Mouse (Mus musculus): Measurements from ENCODE around the gene Taok2.
A peak's percentile ranks its signal among the peaks of the same experiment; 100 is the strongest.

Taok2 gene

DNA sequence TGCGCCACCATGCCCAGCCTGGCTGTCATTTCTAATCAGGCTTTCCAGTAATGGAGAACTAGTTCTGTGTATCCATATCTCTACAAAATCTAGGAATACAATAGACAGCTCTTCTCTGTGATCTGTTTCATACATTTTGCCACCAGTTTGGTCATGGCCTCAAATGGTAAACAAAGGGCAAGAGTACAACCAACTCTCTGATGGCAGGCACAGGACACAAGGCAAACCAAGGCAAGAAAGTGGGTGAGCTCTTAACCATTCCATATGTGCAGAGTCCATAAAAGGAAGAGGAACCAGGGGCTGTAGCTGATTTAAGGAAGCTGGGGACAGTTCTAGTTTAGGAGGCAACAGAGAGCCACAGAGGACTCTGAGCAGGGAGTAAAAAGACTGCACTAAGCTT is 7.3 kb downstream of the Taok2 start:
- no peak for DNase-seq (ENCODE audit: low read depth in 1 of 2, low spot score in 2 of 2)

GRCm38 (mm10) chr7:126870520-126870891 is 14.0 kb downstream of the Taok2 start:
- DNase-seq (ENCODE audit: low read depth in 1 of 2, low spot score in 2 of 2): no peak

- no peak for DNase-seq (ENCODE audit: low read depth in 1 of 2, low spot score in 2 of 2)
Observed at GRCm38 (mm10) chr7:126869780-126870519, 14.6 kb downstream of the Taok2 start.

DNA sequence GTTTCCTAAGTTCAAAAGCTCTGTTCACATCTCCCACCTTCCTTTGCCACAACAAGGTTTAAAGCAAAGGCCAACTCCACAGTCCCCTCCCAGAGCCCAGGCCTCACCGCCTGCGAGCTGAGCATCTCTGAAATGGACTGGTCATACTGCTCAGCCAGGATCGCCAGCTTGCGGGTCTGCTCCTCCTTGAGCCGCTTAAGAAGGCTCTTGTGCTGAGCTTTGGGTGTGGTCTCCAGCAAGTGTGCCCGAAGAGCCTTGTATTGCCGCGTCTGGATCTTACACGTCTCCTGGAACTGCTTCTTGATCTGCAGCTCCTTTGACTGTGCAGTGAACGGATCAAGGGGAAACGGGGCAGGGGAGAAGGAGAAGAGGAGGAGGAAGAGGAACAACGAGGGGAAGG is 16.5 kb downstream of the Taok2 start:
- no peak for DNase-seq (ENCODE audit: low read depth in 1 of 2, low spot score in 2 of 2)

DNA sequence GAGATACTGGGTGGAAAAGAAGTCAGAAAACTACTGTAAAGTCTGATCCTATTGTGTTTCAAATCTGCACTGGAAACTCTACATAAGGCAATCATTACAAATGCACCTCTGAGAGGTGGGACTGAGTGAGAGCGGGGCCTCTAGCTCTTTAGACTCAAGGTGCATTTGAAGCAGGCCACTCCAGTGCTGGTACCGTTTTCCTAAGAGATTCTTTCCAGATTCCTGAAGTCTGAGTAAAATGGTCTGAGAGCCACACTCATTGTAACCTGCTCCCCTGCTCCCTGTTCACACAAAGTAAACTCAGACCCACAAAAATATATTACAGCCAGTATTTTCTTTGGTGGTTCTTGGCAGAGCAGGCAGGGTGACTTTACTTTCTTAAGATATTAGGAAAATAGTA is 17.0 kb downstream of the Taok2 start:
- no peak for DNase-seq (ENCODE audit: low read depth in 1 of 2, low spot score in 2 of 2)

GRCm38 (mm10) chr7:126863791-126864190 is 20.7 kb downstream of the Taok2 start:
- DNase-seq (ENCODE audit: low read depth in 1 of 2, low spot score in 2 of 2): no peak

DNA sequence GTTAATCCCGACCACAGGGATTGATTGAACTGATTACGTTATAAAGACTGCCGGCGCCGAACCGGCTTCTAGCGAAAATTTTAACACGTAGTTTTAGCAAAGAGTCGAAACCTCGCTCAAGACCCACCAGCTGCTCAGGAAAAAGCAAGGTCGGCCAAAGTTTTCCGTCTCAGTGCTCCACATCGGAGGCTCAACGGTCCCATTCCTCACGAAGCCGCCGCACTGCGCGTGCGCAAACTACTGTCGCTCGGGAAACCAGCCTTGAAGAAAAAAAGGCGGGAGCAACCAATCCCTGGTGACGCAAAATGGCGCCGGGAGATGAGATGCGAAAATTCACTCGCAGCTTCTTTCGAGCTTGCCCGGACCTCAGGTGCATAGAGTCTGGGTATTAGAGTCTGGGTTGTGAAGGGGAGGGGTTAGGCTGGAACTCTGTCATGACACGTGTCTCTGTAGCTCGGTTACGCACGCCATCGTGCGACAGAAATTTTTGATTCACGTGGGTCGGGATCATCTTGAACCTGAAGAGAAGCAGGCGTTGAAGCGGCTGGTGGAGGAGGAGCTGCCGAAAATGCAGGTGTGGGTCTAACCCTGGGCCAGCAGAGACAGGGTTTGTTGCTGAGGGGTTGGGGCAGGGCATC is 22.2 kb downstream of the Taok2 start, which contains the start of gene Ino80e:
Gene Ino80e, minus strand, starts transcription at position 231 of the 638 bp plus-strand sequence.
- peak; percentile 74 to 83 for DNase-seq (ENCODE audit: low read depth in 1 of 2, low spot score in 2 of 2)

DNA sequence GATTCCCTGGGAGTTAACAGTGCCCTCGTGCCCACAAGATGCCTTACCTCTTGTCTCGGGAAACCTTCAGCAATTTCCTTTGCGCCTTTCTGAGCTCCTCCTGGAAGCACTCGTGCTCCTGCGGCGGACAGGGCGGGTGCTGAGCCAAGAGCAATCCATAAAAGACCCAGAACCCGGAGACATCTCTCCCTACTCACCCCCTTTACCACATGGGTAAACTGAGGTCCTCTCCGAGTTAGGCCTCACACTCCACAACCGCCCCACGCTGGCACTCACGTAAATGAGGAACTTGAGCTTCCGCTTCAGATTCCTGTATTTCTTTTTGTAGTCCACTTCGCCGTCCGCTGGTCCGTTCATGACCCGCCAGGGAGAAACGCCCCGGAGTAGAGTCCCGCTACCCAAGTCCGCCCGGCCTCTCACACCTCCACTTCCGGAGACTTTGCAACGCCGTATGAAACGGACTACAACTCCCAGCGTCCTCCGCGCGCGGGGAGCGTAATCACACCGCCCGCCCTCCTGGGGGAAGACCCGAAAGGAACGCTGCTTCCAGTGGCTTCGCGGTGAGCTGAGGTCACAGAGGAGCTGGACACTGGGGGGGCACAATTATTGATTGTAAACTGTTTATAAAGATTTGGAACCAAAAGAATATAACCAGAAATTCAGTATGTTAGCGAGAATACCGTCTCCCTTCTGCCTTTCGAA is 22.9 kb downstream of the Taok2 start, which contains the start of gene Hirip3:
Gene Hirip3, plus strand, starts transcription at position 544 of the 702 bp plus-strand sequence.
- DNase-seq (ENCODE audit: low read depth in 1 of 2, low spot score in 2 of 2): peak; percentile 86 to 89

GRCm38 (mm10) chr7:126860987-126861386 is 23.5 kb downstream of the Taok2 start:
- DNase-seq (ENCODE audit: low read depth in 1 of 2, low spot score in 2 of 2): no peak

- no peak for DNase-seq (ENCODE audit: low read depth in 1 of 2, low spot score in 2 of 2)
Observed at GRCm38 (mm10) chr7:126856741-126857420, 27.6 kb downstream of the Taok2 start.

GRCm38 (mm10) chr7:126855641-126856040 is 28.9 kb downstream of the Taok2 start:
- no peak for DNase-seq (ENCODE audit: low read depth in 1 of 2, low spot score in 2 of 2)

GRCm38 (mm10) chr7:126853454-126853853 is 31.0 kb downstream of the Taok2 start:
- DNase-seq (ENCODE audit: low read depth in 1 of 2, low spot score in 2 of 2): no peak

GRCm38 (mm10) chr7:126851192-126851591 is 33.3 kb downstream of the Taok2 start:
- DNase-seq (ENCODE audit: low read depth in 1 of 2, low spot score in 2 of 2): no peak

- DNase-seq (ENCODE audit: low read depth in 1 of 2, low spot score in 2 of 2): no peak
Observed at GRCm38 (mm10) chr7:126850161-126850560, 34.3 kb downstream of the Taok2 start.

- DNase-seq (ENCODE audit: low read depth in 1 of 2, low spot score in 2 of 2): no peak
Observed at GRCm38 (mm10) chr7:126848794-126849193, 35.7 kb downstream of the Taok2 start.

GRCm38 (mm10) chr7:126847421-126848398 is 36.8 kb downstream of the Taok2 start:
- DNase-seq (ENCODE audit: low read depth in 1 of 2, low spot score in 2 of 2): no peak

- no peak for DNase-seq (ENCODE audit: low read depth in 1 of 2, low spot score in 2 of 2)
Observed at GRCm38 (mm10) chr7:126847116-126847420, 37.4 kb downstream of the Taok2 start, which contains the start of gene Doc2a. Gene Doc2a (plus strand): TSS chr7:126847416.

- DNase-seq (ENCODE audit: low read depth in 1 of 2, low spot score in 2 of 2): no peak
Observed at GRCm38 (mm10) chr7:126845516-126845915, 39.0 kb downstream of the Taok2 start.

GRCm38 (mm10) chr7:126843276-126843675 is 41.2 kb downstream of the Taok2 start:
- no peak for DNase-seq (ENCODE audit: low read depth in 1 of 2, low spot score in 2 of 2)

- no peak for DNase-seq (ENCODE audit: low read depth in 1 of 2, low spot score in 2 of 2)
Observed at GRCm38 (mm10) chr7:126833294-126833693, 51.2 kb downstream of the Taok2 start.

Measured in monocyte, adult 2 months (primary cell).